In genomic region chr12:86059341-86059740, GRCm38 (mm10) we compare ENCODE assay signal across 19 mouse cellular contexts. TPM values are rescaled to one million over a fixed set of nuclear protein-coding genes. Genes with fewer than 3 reads are reported as not detected.
DNase-seq lines count a peak whose midpoint lies in the region; ATAC-seq and TF ChIP-seq lines count a peak whose summit lies in the region.
"Had no signal": no experiment of that assay in that cellular context is flagged by ENCODE, and none has a peak within 500 bp of the region (broad histone marks: within the 10 kb centered on the region; RNA-seq: fewer than 3 reads in every experiment).

No protein-coding gene starts in this region.

- no peak overlapping the region for H3K27ac ChIP-seq in heart, embryonic 12.5 days (ENCODE audit: poor library complexity, severe bottlenecking)
- H3K27ac ChIP-seq: embryonic facial prominence, embryonic 15.5 days; forebrain, embryonic 10.5 days; heart, adult 2 months; heart, embryonic 13.5 days; hindbrain, embryonic 10.5 days; hindbrain, embryonic 14.5 days; intestine, embryonic 15.5 days had no signal

- peaks cover 72% of the 10 kb centered on the region for H3K36me3 ChIP-seq in heart, embryonic 12.5 days

- intact Hi-C loops in heart, postnatal 14 days (cut with DNase I) = no loop called here

- TF ChIP-seq POLR2A in lung, adult 2 months (IDR thresholded peaks at IDR 0.05; ENCODE audit: borderline replicate concordance, extremely low read depth, low read depth, low read length) = no peak

- H3K4me3 ChIP-seq in heart, embryonic 12.5 days = no peak overlapping the region
- no peak overlapping the region for H3K4me3 ChIP-seq in lung, adult 2 months (replicated peaks; ENCODE audit: extremely low read depth, low read depth, low read length)
- H3K4me3 ChIP-seq: embryonic facial prominence, embryonic 15.5 days; erythroblast, embryonic 14.5 days; forebrain, embryonic 10.5 days; heart, adult 2 months; heart, embryonic 13.5 days; hindbrain, embryonic 10.5 days; intestine, embryonic 15.5 days had no signal

- no peak overlapping the region for H3K4me2 ChIP-seq in heart, embryonic 12.5 days
- H3K4me2 ChIP-seq: embryonic facial prominence, embryonic 15.5 days; heart, embryonic 13.5 days; hindbrain, embryonic 14.5 days; intestine, embryonic 15.5 days had no signal

- peak; percentile 41 to 43 for DNase-seq in cerebellum, postnatal 10 days
- no peak for DNase-seq in cerebellum, adult 11-12 months
- DNase-seq in heart, postnatal 14 days = peak; percentile 10 to 26
- peak; percentile 42 for DNase-seq in lung, postnatal 36 days
- no peak for DNase-seq in lung, adult 2 months
- DNase-seq in embryo, embryonic 9.5 days (ENCODE audit: extremely low spot score) = no peak
- DNase-seq: cerebellum, adult 18-20 months; cerebellum, adult 9-11 months; kidney, adult 18-20 months had no signal

- ATAC-seq in heart, embryonic 12.5 days (ENCODE audit: insufficient number of reproducible peaks, low FRiP score) = no peak
- ATAC-seq: forebrain, embryonic 14.5 days; intestine, embryonic 15.5 days had no signal

- no peak for TF ChIP-seq CTCF in lung, adult 2 months (IDR thresholded peaks at IDR 0.05; ENCODE audit: insufficient read depth, low read length)

- no peaks in the 10 kb centered on the region for H3K9me3 ChIP-seq in heart, embryonic 12.5 days (replicated peaks)
- H3K9me3 ChIP-seq: embryonic facial prominence, embryonic 15.5 days; forebrain, embryonic 10.5 days; heart, embryonic 13.5 days; hindbrain, embryonic 10.5 days; intestine, embryonic 15.5 days had no signal

- no peak overlapping the region for H3K9ac ChIP-seq in heart, embryonic 12.5 days
- H3K9ac ChIP-seq: embryonic facial prominence, embryonic 15.5 days; heart, embryonic 13.5 days; hindbrain, embryonic 14.5 days; intestine, embryonic 15.5 days had no signal

- H3K4me1 ChIP-seq in heart, embryonic 12.5 days (replicated peaks) = no peaks in the 10 kb centered on the region
- H3K4me1 ChIP-seq in lung, adult 2 months (ENCODE audit: control insufficient read depth, insufficient read depth, low read length) = no peaks in the 10 kb centered on the region
- H3K4me1 ChIP-seq: embryonic facial prominence, embryonic 15.5 days; forebrain, embryonic 10.5 days; heart, embryonic 13.5 days; hindbrain, embryonic 10.5 days; intestine, embryonic 15.5 days had no signal

- 77% methylated on average over 6 of the region's 6 CpGs for WGBS in heart, embryonic 12.5 days
- 44% methylated on average over 6 of the region's 6 CpGs for whole genome bisulfite sequencing in lung, adult 2 months

- no peaks in the 10 kb centered on the region for H3K27me3 ChIP-seq in heart, embryonic 12.5 days (replicated peaks)
- H3K27me3 ChIP-seq: embryonic facial prominence, embryonic 15.5 days; heart, embryonic 13.5 days; intestine, embryonic 15.5 days had no signal

RNA-seq across cellular contexts. Expression of gene Tgfb3, which starts 19.5 kb away (rescaled TPM):
- total RNA-seq in heart, postnatal 14 days (2021) = 10 to 100 TPM; 15.0 to 16.2 TPM
- polyA plus RNA-seq in heart, embryonic 12.5 days (2016; fragmentation: Nextera tagmentation; extraction: Ambion mirVana) = 24.2 and 24.5 TPM in 2 replicates
- polyA plus RNA-seq in lung, adult 2 months (2012; rRNA removed) = 24.8 and 33.9 TPM in 2 replicates
- polyA plus RNA-seq: erythroblast, embryonic 14.5 days had no signal

RNA-seq across cellular contexts. Expression of gene Ift43, which starts 23.0 kb away (rescaled TPM):
- 10 to 100 TPM; 24.4 to 26.6 TPM for total RNA-seq in heart, postnatal 14 days (2021)
- 113 and 118 TPM in 2 replicates for polyA plus RNA-seq in heart, embryonic 12.5 days (2016; fragmentation: Nextera tagmentation; extraction: Ambion mirVana)
- 32.8 and 49.6 TPM in 2 replicates for polyA plus RNA-seq in lung, adult 2 months (2012; rRNA removed)
- polyA plus RNA-seq: erythroblast, embryonic 14.5 days had no signal

Comparison
In these comparisons a context has a peak if more than half of its experiments do, and no peak if none do; other contexts are left out.
1. DNase-seq: peak in cerebellum, postnatal 10 days (2 of 2), heart, postnatal 14 days (2 of 2) and lung, postnatal 36 days (single experiment); none in cerebellum, adult 11-12 months (single experiment), lung, adult 2 months (single experiment) and embryo, embryonic 9.5 days (single experiment).